Mouse (Mus musculus): Measurements from ENCODE around the gene Hist1h1t. TPM values are rescaled to one million over a fixed set of nuclear protein-coding genes. Genes with fewer than 3 reads are reported as not detected.

Gene Hist1h1t
- polyA plus RNA-seq, 1 experiment from 2014 or later: not detected

DNA sequence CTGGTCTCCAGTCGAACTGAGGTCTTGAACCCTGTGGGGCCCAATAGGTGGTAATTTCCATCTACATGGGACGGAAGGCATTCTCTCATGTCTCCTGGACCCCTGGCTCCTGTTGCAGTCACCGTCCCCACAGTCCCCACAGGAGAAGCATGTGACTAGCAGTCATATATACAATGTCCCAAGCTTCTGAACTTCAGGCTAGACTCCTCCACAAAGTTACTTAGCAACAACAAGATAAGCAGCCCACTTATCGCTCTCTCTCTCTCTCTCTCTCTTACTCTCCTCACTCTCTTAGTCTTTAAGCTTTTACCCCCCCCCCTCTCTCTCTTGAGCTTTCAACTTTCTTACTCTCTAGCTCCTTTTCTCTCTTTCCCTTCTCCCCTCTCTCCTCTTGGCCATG, 28.6 kb downstream of the Hist1h1t start:
- ATAC-seq: 0 out of 2 replicates have a peak, but pooled peaks have one; percentile 30
- H3K4me3 ChIP-seq: no peak overlapping the region
- H3K9me3 ChIP-seq (replicated peaks): no peaks in the 10 kb centered on the region
- H3K36me3 ChIP-seq: no peaks in the 10 kb centered on the region
- no peak overlapping the region for H3K27ac ChIP-seq
- H3K4me2 ChIP-seq: peak overlapping the region; percentile 27; the same call in 1 of the 2 replicates
- peak overlapping the region; percentile 31; the same call in 1 of the 2 replicates for H3K9ac ChIP-seq
- 44% methylated on average over 4 of the region's 4 CpGs for WGBS (ENCODE audit: insufficient replicate concordance)
- H3K27me3 ChIP-seq (replicated peaks): 0 out of 2 replicates have a peak, but pooled peaks cover 2% of the 10 kb centered on the region
- peaks cover 53% of the 10 kb centered on the region for H3K4me1 ChIP-seq

- H3K4me1 ChIP-seq: peaks cover 60% of the 10 kb centered on the region
- no peaks in the 10 kb centered on the region for H3K9me3 ChIP-seq (replicated peaks)
- no peak for ATAC-seq
- H3K27me3 ChIP-seq (replicated peaks): 0 out of 2 replicates have a peak, but pooled peaks cover 2% of the 10 kb centered on the region
- H3K36me3 ChIP-seq: no peaks in the 10 kb centered on the region
- H3K9ac ChIP-seq: no peak overlapping the region
- WGBS (ENCODE audit: insufficient replicate concordance): no CpG with 5 or more reads among the region's 1 CpGs
- H3K4me2 ChIP-seq: no peak overlapping the region
- no peak overlapping the region for H3K4me3 ChIP-seq
- 0 out of 2 replicates have a peak overlapping the region, but pooled peaks have one; percentile 25 for H3K27ac ChIP-seq
Observed at GRCm38 (mm10) chr13:23725213-23725612, 29.6 kb downstream of the Hist1h1t start.

GRCm38 (mm10) chr13:23728472-23729191, 33.0 kb downstream of the Hist1h1t start:
- no peaks in the 10 kb centered on the region for H3K9me3 ChIP-seq (replicated peaks)
- ATAC-seq: 0 out of 2 replicates have a peak, but pooled peaks have one; percentile 36
- H3K4me2 ChIP-seq: peak overlapping the region; percentile 40
- WGBS (ENCODE audit: insufficient replicate concordance): 46% methylated on average over 18 of the region's 18 CpGs
- no peaks in the 10 kb centered on the region for H3K36me3 ChIP-seq
- H3K9ac ChIP-seq: peak overlapping the region; percentile 40; the same call in 1 of the 2 replicates
- H3K4me3 ChIP-seq: no peak overlapping the region
- H3K27ac ChIP-seq: 0 out of 2 replicates have a peak overlapping the region, but pooled peaks have one; percentile 65
- H3K4me1 ChIP-seq: peaks cover 58% of the 10 kb centered on the region
- H3K27me3 ChIP-seq (replicated peaks): 0 out of 2 replicates have a peak, but pooled peaks cover 2% of the 10 kb centered on the region

GRCm38 (mm10) chr13:23729192-23729525, 33.5 kb downstream of the Hist1h1t start:
- peak overlapping the region; percentile 40 for H3K4me2 ChIP-seq
- 51% methylated on average over 9 of the region's 9 CpGs for WGBS (ENCODE audit: insufficient replicate concordance)
- no peak overlapping the region for H3K4me3 ChIP-seq
- H3K9ac ChIP-seq: no peak overlapping the region; the same call in 1 of the 2 replicates
- H3K27me3 ChIP-seq (replicated peaks): 0 out of 2 replicates have a peak, but pooled peaks cover 2% of the 10 kb centered on the region
- H3K27ac ChIP-seq: 0 out of 2 replicates have a peak overlapping the region, but pooled peaks have one; percentile 65
- H3K9me3 ChIP-seq (replicated peaks): no peaks in the 10 kb centered on the region
- no peaks in the 10 kb centered on the region for H3K36me3 ChIP-seq
- H3K4me1 ChIP-seq: peaks cover 53% of the 10 kb centered on the region
- ATAC-seq: no peak

DNA sequence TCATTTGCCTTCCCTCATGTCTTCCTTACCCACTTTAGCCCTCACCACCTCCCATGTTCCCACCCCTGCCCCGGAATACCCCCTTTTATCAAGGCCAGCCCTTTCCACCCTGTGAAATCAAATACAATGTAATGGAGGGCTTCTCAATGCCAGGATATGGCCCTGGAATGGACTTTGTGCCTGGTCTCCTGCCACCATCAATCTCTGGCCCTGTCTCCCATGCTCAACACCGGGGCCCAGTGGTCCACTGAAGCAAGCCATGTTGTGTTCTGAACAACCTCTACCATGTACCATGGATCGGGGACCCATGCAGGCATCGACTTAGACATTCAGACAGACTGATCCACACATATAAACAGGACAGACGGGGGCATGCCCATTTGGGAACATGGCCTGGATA, 34.1 kb downstream of the Hist1h1t start:
- Histone ChIP-seq H3K27me3 (replicated peaks) (0 out of 2 replicates have a peak, but pooled peaks cover 2% of the 10 kb centered on the region), H3K27ac (0 out of 2 replicates have a peak overlapping the region, but pooled peaks have one; percentile 65), H3K36me3 (no peaks in the 10 kb centered on the region), H3K9ac (no peak overlapping the region), H3K4me1 (peaks cover 47% of the 10 kb centered on the region), H3K9me3 (replicated peaks) (no peaks in the 10 kb centered on the region), H3K4me3 (no peak overlapping the region), H3K4me2 (no peak overlapping the region)
- ATAC-seq: no peak
- 78% methylated on average over 5 of the region's 5 CpGs for WGBS (ENCODE audit: insufficient replicate concordance)

GRCm38 (mm10) chr13:23730479-23730878, 34.9 kb downstream of the Hist1h1t start:
- H3K9me3 ChIP-seq (replicated peaks): no peaks in the 10 kb centered on the region
- 0 out of 2 replicates have a peak, but pooled peaks cover 2% of the 10 kb centered on the region for H3K27me3 ChIP-seq (replicated peaks)
- H3K4me1 ChIP-seq: peaks cover 40% of the 10 kb centered on the region
- no peak overlapping the region for H3K9ac ChIP-seq
- H3K36me3 ChIP-seq: no peaks in the 10 kb centered on the region
- peak; percentile 46; the same call in 1 of the 2 replicates for ATAC-seq
- WGBS (ENCODE audit: insufficient replicate concordance): 66% methylated on average over 8 of the region's 8 CpGs
- H3K4me2 ChIP-seq: no peak overlapping the region
- no peak overlapping the region for H3K4me3 ChIP-seq
- H3K27ac ChIP-seq: 0 out of 2 replicates have a peak overlapping the region, but pooled peaks have one; percentile 37

DNA sequence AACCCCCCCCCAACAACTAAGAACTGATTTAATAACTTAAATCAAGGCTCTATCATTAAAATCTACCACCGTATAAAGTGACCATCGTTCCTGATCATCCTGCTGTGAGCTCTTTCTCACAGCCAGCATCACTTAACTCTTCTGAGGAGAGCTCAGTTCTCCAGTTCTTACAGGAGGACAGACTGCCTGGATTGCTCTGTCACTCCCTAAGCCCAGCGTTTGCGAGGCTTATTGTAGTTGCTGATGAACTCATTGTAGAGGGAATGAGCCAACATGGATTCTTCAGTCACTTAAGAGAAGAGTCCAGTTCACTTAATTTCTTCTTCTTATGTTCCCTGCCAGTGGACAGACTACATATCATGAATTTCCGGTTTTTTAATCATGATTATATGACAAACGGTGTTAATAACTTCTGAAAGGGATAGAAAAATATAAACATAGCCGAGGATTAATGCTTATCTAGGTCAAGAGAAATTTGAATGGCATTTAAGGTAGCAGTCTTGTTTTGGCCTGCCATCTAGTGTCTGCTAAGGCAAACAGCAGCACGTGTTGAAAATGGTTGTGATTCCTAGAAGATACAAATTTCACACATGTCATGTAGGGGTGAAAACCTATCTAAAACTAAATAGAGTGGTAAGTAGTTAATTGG, 36.7 kb downstream of the Hist1h1t start:
- Histone ChIP-seq H3K4me2 (no peak overlapping the region), H3K27ac (no peak overlapping the region), H3K9me3 (replicated peaks) (no peaks in the 10 kb centered on the region), H3K9ac (0 out of 2 replicates have a peak overlapping the region, but pooled peaks have one; percentile 22), H3K4me1 (peaks cover 34% of the 10 kb centered on the region), H3K4me3 (no peak overlapping the region), H3K27me3 (replicated peaks) (no peaks in the 10 kb centered on the region), H3K36me3 (no peaks in the 10 kb centered on the region)
- ATAC-seq: no peak
- 23% methylated on average over 8 of the region's 8 CpGs for WGBS (ENCODE audit: insufficient replicate concordance)

GRCm38 (mm10) chr13:23737091-23737490, 41.5 kb downstream of the Hist1h1t start:
- 84% methylated on average over 5 of the region's 5 CpGs for WGBS (ENCODE audit: insufficient replicate concordance)

DNA sequence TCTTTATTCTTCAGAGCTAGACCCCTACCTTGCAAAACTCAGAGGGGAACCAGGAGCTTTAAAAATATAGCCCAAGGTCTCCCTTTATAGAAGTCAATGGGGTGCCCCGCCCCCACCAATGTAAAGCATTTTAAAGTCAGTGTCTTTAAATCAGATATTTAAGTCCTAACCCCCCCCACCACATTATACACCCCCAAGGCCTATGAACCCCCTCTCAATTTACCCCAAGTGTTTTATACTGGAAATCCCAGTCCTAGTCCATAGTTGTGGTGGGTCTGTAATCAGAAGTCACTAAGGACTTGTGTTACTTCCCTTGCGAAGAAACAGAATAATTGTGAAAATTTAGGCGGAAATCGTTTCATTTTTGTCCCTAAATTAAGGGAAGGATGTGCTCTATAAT, 42.4 kb downstream of the Hist1h1t start:
- no peak for ATAC-seq
- 20% methylated on average over 4 of the region's 4 CpGs for WGBS (ENCODE audit: insufficient replicate concordance)
- Histone ChIP-seq H3K27ac (peak overlapping the region; percentile 100), H3K36me3 (no peaks in the 10 kb centered on the region), H3K4me3 (peak overlapping the region; percentile 60), H3K9me3 (replicated peaks) (no peaks in the 10 kb centered on the region), H3K4me1 (peaks cover 35% of the 10 kb centered on the region), H3K9ac (peak overlapping the region; percentile 92), H3K27me3 (replicated peaks) (no peaks in the 10 kb centered on the region), H3K4me2 (peak overlapping the region; percentile 79)

More at GRCm38 (mm10) chr13:23737091-23737490, 41.5 kb downstream of the Hist1h1t start:
- Histone ChIP-seq H3K27me3 (replicated peaks) (no peaks in the 10 kb centered on the region), H3K4me3 (no peak overlapping the region), H3K9ac (0 out of 2 replicates have a peak overlapping the region, but pooled peaks have one; percentile 4), H3K4me1 (peaks cover 31% of the 10 kb centered on the region), H3K9me3 (replicated peaks) (no peaks in the 10 kb centered on the region), H3K27ac (peak overlapping the region; percentile 48), H3K4me2 (no peak overlapping the region), H3K36me3 (no peaks in the 10 kb centered on the region)
- ATAC-seq: no peak

- Histone ChIP-seq H3K4me3 (peak within 1 kb of the TSS; percentile 60), H3K4me1 (peaks cover 39% of the 10 kb centered on the region)
- WGBS (ENCODE audit: insufficient replicate concordance): under 1% methylated on average over 38 of the region's 38 CpGs
Observed at GRCm38 (mm10) chr13:23738677-23739068, 43.1 kb downstream of the Hist1h1t start, which contains the start of gene Hist1h1c. Gene Hist1h1c, plus strand, starts transcription at chr13:23738808.

DNA sequence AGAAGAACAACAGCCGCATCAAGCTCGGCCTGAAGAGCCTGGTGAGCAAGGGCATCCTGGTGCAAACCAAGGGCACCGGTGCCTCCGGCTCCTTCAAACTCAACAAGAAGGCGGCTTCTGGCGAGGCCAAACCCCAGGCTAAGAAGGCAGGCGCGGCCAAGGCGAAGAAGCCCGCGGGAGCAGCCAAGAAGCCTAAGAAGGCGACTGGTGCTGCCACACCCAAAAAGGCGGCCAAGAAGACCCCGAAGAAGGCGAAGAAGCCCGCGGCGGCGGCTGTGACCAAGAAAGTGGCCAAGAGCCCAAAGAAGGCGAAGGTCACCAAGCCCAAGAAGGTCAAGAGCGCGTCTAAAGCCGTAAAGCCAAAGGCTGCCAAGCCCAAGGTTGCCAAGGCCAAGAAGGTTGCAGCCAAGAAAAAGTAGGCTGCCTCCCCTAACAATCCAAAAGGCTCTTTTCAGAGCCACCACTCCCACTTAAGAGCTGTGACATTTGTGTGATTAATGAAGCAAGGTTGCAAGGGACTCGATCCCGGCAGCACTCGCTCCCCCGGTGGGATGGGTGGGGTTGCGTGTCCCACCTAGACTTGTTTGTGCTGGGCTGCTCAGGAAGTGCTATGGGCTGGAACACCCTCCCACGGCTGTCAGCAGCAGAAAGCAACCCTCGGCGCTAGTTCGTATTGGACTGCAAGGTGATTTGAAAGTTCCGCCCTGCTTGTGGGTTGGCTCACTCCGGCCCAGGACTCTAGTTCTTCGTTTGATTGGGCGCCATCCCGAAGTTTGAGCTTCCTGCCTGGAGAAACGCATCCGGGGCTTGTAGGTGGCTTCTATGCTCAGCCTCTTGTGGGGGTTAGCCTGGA, 43.7 kb downstream of the Hist1h1t start:
- H3K4me3 ChIP-seq: peak overlapping the region; percentile 60
- H3K27ac ChIP-seq: peak overlapping the region; percentile 100
- H3K36me3 ChIP-seq: no peaks in the 10 kb centered on the region
- peak overlapping the region; percentile 79 for H3K4me2 ChIP-seq
- peaks cover 44% of the 10 kb centered on the region for H3K4me1 ChIP-seq
- H3K9ac ChIP-seq: peak overlapping the region; percentile 92
- H3K27me3 ChIP-seq (replicated peaks): no peaks in the 10 kb centered on the region
- peak; percentile 86 for ATAC-seq
- no peaks in the 10 kb centered on the region for H3K9me3 ChIP-seq (replicated peaks)
- WGBS (ENCODE audit: insufficient replicate concordance): under 1% methylated on average over 39 of the region's 39 CpGs

More at GRCm38 (mm10) chr13:23738677-23739068, 43.1 kb downstream of the Hist1h1t start, which contains the start of gene Hist1h1c:
- peak within 1 kb of the TSS; percentile 100 for H3K27ac ChIP-seq
- H3K27me3 ChIP-seq (replicated peaks): no peaks in the 10 kb centered on the region
- no peaks in the 10 kb centered on the region for H3K9me3 ChIP-seq (replicated peaks)
- peak within 1 kb of the TSS; percentile 79 for H3K4me2 ChIP-seq
- no peaks in the 10 kb centered on the region for H3K36me3 ChIP-seq
- ATAC-seq: peak; percentile 80
- peak within 1 kb of the TSS; percentile 92 for H3K9ac ChIP-seq
